Mouse (Mus musculus) NIH3T3 (cell line): Measurements from ENCODE around the gene Wt1.

Source experiments
- DNase-seq: peaks from one replicate; pipeline ENCODE4 v3.0.0-alpha.2; 2012; ENCODE audit warnings: low read depth

The Wt1 gene

DNA sequence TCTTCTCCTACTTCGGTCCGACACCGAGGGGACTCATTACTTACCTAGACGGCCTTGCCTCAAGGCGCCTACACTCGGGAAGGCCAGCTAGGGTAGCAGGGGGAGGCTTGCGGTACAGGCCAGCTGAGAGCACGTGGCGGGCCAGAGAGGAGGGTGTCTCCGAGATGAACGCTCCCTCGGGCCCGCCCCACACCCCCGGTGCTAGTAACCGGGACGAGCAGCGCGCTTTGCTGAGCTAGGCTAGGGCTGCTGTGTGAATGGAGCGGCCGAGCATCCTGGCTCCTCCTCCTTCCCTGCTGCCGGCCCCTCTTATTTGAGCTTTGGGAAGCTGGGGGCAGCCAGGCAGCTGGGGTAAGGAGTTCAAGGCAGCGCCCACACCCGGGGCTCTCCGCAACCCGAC, at the start of gene Wt1:
Wt1 (plus strand) TSS at position 251 of the 400 bp plus-strand sequence.
- no peak for DNase-seq

DNA sequence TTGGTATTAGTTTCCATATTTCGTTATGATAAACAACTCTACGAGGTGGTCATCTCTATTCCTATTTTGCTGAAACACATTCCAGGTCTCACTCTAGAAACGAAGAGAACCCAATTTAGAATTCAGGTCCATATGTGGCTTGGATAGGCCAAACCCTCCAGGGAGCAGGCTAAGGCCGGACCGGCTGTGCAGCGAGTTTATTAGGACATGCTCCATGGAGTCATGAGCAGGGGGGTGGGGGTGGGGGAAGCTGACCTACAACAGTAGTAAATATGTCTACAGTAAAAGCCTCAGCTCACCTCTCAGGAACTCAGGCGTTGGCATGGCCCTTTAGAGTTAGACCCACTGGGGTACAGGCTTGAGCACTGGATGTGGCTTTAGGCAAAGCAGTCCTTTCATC, 49.2 kb upstream of the Wt1 start:
- no peak for DNase-seq

DNA sequence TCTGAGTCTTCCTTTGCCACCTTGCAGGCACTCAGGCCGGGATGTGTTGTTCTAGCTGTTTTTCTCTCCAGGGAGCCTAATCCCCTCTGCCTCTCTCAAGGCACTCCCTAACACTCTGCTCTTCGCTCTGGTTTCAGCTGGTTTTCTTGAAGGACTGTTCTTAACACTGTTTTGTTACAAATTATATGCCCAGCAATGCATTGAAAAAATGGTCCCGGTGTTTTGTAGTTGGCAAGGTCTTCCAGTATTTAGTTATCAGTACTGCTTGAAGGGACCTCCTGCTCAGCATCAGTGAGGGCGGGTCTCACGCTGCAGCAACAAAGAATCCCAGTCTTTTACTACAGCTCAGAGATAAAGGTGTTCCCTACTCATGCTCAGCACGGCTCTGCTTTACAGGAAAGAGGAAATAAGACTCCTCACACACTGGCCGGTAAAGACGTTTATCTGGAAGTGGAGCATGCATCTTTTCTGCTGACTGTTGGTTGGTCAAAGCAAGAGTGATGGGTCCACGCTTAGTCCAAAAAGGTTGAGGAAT, 44.0 kb upstream of the Wt1 start:
- DNase-seq: no peak

DNA sequence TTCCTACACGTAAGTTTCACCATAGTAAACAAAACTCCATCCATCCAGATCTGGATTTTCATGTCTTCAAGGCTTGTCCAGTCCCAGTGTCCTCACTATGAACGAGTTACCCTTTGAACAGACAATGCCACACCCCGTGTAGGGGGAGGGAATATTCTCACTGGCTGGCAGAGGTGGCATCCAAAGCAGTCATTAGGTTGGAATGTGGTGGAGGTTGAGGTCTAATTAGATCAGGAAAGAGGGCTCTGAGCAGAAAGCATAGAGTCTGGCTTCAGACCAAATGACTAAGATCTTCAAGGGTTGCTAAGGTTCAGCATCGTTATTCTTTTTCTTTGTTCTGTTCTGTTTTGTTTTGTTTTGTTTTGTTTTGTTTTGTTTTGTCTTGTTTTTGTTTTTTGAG, 42.3 kb upstream of the Wt1 start:
- DNase-seq: no peak

DNA sequence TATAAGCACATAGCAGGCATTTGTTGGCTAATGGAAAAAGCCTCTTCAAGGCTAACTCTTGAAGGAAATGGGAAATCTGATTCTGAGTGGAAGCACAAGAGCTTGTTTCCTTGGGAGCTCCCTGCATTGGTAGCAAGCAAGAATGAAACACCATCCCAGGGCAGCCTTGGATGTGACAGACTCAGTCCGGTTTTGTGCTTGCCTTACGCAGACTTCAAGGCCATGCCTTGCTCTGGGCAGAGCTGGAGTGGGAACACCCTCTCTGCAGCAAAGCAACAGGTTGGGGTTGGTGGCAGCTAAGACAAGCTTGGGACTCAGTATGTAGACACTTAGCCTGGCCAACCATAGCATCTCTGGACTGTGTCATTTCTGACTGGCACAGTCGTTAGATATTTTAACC, 40.2 kb upstream of the Wt1 start:
- DNase-seq: no peak

DNA sequence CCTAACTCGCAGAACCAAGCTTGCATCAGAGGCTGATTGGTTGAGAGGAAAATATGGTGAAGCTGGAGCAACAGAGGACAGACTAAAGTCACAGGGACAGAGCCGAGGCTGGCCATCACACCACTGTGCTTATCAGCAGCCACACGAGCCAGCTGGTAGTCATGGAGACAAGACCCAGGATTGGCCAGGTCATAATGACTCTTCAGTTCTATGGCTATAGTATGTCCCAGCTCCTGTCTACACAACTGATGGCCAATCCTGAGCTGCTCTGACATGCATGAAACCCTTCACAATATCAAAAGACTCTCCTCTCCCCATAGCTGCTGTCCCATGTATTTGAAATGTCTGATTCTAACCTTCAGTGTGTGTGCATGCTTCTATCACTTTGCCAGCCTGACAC, 38.3 kb upstream of the Wt1 start:
- no peak for DNase-seq

DNA sequence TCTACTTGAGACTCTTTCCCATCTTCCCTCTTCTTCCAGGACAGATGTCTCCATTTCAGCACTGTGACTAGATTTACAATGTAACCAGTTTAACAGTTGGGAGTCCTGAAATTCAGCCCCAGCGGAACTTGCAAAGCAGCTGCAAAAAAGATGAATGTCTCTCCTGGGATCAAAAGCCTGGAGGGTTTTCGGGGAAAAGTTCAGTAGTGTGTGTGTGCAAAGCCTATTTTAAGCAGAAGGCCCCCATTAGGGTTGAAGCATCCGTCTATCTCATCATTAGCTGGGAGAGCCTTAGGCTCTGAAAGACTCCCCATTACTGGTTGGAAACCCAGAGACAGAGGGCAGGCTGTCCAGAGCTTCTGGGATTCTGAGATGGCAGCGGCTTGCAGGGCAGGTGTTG, 37.2 kb upstream of the Wt1 start:
- no peak for DNase-seq

DNA sequence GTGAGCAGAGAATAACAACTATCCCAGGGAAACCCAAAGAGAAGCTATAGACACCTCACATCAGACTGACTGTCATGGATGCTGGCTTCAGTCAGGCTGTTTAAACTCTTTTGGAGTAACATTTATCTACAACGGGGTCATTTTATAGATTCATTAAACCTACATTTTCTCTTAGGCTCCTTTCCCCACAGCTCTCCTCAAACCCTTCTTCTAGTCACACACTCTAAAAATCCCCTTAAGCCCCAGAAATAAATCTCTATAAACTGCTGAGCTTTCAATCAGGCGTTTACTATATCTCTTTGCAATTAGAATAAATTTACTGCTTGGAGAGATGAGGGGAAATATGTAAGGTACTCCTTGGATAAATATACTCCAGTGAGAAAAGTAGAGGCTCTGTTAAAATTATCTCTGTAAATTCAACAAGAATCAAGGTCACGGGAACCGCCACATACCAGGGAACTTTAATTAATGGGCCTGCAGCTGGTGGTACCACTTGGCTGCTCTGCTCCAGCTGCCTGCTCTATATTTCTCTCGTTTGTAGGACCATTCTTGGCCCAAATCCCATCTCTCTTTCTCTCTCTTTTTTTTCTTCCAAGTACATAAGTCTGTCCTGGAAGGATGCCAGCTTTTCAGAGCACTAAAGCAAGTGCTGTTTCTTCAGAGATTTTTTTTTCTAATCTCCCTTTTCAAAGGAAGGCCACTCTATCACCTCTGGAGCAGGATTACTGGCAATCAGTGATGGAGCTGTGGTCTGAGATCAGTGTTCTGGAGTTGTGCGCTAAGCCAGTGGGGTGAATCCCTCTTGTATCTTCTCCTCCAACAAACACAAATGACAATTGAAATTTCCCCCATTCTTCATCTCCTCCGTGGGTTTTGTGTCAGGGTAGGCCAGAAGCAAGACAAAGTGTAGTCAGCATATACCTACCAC, 36.5 kb upstream of the Wt1 start:
- peak; percentile 25 for DNase-seq

DNA sequence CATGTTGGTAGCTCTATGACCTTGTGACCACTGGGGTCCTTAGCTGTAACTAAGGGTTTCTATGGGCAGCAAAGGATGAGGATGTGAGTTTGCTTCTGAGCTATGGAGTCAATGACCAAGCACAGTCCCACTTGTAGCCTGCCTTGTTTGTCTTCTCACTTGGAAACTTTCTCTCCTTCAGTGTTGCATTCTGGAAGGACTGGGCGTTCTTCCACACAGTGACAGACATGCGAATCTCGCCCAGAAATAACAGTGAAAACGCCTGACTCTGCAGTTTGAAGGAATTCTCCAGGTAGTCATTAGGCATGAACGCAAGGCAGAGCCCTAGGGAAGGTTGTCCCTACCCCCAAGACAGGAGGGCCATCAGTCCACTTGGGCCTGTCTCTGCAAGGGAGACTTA, 35.3 kb upstream of the Wt1 start:
- DNase-seq: no peak

DNA sequence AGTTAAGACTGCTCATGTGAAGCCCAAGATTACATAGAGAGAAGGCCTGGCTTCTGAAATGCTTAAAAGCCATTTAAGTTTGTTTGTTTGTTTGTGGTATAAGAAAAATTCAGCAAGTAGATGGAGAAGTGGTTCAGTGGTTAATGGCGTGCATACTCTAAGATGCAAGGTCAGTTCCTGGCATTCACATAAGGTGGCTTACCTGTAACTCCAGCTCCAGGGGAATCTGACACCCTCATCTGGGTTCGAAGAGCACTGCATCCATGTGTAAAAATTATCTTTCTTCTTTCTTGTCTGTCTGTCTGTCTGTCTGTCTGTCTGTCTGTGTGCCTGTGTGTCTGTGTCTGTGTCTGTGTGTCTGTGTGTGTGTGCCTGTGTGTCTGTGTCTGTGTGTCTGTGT, 34.6 kb upstream of the Wt1 start, which contains the start of gene Gm11060:
Gm11060 (plus strand) TSS at position 301 of the 400 bp plus-strand sequence.
- DNase-seq: no peak

DNA sequence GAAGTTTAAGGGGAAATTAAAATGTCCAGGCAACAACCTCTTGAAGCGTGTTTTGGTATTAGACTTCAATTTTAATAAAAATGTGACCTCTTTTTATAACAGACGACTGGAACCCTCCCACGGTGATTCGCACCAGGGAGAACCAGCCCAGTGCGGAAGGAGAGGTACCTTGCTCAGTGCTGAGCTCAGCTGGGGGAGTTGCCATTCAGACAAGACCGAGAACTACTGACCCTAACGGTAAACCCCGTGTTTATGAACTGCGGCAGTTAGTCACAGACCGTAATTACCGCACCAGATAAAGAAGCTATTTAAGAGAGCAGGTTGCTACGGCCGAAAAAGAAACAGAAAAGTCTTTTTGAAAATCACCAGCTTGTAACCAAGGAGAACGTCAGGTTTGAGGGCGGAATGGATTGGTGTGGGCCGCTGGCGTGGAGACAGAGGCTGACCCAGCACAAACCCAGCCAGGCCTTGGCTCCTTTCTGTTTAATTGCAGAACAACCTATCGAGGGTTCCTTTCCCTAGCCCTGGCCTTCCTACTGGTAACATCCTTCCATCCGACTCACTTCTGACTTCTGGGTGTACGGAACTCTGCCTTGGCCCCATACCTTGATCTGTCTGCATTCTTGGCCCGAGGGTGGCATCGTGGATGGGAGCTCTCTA, 28.9 kb upstream of the Wt1 start:
- no peak for DNase-seq

DNA sequence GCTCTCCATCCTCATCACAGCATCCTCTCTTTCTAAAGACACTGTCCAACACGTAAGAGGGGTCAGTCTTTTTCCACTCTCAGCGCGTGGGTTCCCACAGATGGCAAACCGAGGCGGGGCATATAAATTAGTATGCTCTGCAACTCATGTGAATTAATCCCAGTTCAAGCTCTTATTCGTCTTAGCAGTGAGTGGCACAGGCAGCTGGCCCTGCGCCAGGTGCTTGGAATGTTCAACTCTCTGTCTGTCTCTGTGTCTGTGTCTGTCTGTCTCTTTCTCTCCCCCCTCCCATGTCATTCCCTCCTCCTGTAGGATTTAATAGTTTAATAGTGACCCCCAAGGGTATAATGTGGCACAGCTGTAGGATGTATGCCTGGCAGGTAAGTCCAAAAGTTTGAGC, 26.9 kb upstream of the Wt1 start:
- DNase-seq: no peak

DNA sequence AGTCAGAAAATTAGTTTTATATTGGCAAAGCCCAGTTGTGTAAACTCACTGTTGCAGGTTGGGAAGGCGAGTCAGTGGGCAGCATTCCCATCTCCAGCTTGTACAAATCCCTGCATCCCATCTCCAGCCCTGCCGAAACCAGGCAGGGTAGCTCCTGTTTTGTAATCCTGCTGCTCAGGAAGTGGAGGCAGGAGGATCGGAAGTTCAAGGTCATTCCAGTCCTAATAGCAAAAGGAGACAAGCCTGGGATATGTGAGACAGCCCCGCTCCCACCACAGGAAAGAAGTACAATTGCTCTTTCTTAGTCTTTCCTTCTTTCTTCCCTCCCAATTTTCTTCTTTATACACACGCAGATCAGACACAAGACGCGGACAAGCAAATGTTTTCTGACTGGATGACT, 25.8 kb upstream of the Wt1 start:
- DNase-seq: no peak

DNA sequence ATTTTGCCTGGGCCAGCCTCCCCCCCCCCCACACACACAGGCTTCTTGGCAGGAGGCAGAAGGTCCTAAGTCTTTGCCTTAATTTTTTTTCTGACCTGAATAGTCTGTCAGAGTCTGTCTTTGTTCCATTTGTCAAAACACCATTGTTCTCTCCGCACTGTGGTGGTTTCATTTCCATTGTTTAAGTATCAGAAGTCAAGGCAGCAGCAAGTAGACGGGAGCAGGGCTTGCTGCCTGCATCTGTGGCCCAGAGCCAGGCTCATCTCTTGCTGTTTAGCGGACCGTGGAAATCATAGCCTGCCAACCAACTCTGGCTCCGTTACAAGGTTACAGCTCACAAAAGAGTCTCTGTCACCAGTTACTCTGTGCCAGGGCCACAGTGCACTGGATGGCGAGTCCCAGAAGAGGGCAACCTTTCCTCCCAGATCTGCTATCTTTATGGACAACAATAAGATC, 17.6 kb upstream of the Wt1 start:
- peak; percentile 30 for DNase-seq

DNA sequence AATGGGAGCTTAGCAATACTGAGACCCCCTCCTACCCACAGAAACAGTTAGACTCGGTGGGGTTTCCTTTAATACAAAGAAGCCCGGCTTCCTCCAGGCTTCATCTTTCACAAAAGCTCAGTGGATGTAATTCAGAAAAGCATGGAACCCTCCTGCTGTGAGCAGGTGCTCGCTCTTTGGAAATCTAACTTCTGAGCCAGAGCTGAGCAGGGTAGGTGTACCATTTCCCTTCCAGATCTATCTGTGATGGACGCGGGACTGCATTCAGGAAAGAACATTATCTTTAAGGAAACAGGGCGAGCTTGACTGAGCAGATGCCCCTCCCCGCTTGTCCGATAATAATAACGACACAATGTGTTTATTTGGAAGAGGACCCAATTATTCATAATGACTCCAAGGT, 12.3 kb upstream of the Wt1 start:
- no peak for DNase-seq

DNA sequence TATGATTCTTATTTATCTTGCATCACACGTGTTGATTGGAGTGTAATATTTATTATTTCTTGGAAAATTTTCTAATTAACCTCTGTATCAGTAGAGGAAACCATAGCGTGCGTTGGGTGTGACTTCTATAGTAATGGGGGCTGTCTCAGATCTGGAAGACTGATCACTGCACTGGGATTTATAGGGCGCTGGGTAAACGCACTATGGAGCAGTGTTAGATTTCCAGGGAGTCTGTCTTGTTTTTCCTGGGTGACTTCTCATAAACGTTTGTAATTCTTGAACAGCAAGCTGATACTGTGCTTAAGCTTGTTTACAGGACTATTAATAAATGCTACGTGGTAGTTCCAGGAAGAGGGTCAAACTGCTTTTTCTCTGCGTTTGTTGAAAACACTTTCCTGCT, 8.7 kb upstream of the Wt1 start:
- no peak for DNase-seq

DNA sequence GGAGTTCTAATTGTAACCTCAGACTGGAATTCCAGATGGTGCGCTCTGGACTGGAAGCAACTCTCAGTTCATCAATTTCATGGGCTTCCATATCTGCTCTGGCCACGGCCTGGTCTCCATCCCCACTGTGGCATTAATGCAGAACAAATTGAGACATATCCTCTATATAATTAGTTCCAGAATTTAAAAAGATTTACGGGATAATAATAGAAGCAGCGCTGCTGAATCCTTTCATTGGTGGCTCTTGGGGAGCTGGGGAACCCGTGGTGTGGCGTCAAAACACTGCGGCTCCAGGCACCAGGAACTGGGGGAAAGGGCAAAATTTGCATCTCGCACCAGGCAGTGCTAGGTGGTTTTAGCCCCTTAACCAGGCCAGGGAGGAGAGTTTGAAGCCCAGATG, 4.1 kb upstream of the Wt1 start:
- no peak for DNase-seq

DNA sequence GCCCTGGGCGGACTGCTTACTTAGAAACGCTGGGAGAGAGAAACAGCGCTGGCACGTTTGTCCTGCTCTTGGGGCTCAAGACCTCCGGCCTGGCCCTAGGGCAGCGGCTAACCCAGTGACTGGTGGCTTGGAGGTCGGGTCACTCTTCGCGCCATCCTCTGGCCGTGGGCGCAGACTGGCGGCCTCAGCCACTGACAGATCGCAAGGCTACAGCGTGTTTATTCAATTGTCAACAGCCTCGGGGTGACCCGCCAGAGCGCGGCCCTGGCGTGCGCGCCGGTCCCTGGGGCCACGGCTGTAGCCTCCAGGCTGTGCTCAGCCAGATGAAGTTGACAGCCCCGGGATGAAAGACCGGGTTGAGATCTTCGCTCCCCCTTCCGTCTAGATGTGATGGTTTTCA, 3.4 kb upstream of the Wt1 start:
- no peak for DNase-seq

DNA sequence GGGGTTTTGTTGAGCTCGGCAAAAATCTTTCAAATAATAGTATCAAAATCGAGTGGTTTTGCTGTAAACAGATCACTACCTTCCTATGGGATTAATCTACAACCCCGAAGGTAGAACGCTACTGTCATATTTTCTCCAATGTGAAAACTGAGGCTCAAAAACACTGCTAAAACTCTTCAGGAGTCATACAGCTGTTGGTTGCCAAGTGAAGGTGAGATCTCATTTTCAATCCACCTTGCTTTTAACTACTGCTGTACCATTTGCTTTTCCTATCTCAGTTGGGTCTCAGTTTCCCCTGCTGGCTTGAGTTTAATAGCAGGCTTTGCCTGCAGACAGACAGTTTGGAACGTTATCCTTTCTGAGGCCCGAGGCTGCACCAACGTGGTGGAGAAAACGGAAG, 2.9 kb upstream of the Wt1 start:
- no peak for DNase-seq

DNA sequence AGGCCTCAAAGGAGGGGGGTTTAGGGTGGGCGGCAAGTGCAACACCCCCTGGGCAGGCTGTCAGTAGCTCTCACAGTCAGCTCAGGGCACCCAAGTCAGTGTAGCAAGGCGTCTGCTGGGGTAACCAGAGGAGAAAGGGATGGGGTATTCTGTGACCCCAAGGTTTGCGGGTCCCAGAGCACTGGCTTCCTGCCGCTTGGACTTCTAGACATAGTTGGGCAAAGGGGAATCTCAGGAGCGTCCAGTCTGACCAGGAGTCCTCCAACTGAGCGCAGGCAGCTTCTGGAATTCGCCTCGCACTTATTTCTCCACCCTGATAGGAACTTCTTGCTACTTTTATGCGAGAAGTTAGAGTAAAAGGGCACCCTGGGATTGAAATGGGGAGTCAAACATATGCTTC, 2.4 kb upstream of the Wt1 start:
- no peak for DNase-seq

DNA sequence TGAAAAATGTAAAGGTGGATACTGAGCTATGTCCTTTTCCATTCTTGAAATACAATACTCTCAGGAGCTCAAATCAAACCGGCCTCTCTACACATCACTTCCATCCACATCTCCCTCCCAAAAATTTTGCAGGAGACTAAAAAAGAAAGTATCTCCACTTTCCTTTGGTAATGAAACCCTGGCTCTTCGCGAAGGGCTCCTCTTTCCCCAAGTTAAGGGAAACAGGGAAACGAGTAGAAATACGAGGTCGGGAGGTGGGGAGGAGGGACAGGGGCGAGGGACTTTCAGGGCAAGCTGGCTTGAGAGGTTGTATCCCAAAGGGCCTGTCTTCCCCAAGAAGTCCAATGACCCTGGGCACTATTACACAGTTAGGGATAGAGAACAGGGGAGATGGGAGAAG, 1.9 kb upstream of the Wt1 start:
- no peak for DNase-seq

DNA sequence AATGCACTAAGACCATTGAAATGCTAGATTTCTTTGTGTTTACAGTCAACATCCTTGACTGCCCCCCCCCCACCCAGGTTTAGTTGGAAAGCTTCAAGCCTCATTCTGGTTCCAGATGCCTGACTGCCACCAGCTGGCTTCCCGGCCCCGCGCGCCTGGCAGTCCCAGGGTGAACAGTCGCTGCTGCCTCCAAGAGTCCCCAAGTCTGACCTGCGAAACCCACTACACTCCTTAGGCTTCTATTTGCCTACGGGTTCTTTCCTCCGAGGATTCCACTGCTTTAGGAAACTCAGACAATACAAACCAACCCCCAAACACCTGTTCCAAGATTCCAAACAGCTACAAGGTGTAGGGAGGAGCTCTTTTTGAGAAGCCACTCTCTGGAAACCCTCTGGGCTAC, 1.1 kb upstream of the Wt1 start:
- DNase-seq: no peak

DNA sequence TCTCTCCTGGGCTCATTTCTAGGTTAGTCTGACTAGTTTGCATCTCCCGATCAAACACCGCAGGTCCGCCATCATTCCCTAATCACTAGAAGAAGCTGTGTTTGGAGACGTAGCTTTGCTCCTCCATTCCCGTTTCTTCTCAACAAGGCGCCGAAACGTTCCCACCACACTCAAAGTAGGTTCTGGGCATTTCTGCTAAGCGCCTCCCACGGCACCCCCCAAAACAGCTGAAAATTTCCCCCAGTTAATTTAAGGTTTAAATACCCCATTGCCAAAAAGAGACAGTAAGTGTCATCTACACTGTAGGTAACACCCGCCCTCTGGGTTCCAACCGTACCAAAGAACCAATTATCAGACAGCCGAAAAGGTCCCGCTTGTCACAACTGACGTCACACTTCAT, 688 bp upstream of the Wt1 start:
- no peak for DNase-seq
